Mouse (Mus musculus) frontal cortex, postnatal 10 days (tissue): ENCODE measurements around the gene Zfp598.
"Not testable (repeated sequence)": the region's sequence is repeated elsewhere in the genome, so short reads cannot be mapped to it uniquely, and the experiment has no call there.

Experiments
- DNase-seq, 2 experiments: peaks; one replicate each; pipeline ENCODE4 v3.0.0; 2022; ENCODE audit warnings: low spot score in 2 of 2, mixed read lengths in 1 of 2

Gene Zfp598

DNA sequence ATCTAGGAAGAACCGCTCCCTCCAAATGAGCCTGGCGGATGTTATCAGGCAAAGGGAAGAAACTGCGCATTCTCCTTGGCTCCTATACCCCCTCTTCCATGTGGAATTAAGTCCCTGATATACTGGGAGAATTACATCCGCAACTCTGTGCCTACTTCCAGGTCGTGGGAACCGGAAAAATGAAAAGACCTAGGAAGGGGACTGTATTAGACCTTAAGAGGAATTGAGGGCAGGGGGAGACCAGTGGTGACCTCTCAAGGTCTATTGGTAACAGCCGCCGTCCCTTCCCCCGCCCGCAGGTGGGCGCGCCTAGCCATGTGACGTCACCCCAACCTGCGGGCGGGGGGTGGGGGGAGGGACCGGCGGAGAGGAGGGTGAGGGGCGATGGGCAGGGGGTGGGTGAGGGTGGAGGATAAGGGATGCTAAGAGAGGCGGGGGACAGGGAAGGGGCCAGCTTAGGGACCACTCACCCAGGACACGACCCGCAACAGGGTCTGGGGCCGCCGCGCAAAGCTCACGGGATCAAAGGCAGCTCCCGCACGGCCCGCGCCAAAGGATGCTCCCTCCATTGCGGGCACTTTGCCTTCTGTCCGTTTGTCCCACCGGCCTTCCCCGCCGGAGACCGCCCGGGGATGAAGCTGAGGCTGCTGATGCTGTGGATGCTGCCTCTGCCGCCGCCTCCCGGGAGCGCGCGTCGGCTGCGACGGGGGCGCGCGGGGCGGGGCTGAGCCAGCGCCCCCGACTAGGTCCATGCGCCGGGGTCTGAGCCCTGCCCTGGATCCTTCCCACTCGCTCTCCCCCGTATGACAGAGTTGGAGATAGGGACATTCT lies 20.0 kb downstream of the Zfp598 start, which contains the start of gene Syngr3:
Syngr3 (minus strand) TSS at position 705 of the 831 bp plus-strand sequence.
- peak in 1 of 2 experiments; percentile 53 for DNase-seq

DNA sequence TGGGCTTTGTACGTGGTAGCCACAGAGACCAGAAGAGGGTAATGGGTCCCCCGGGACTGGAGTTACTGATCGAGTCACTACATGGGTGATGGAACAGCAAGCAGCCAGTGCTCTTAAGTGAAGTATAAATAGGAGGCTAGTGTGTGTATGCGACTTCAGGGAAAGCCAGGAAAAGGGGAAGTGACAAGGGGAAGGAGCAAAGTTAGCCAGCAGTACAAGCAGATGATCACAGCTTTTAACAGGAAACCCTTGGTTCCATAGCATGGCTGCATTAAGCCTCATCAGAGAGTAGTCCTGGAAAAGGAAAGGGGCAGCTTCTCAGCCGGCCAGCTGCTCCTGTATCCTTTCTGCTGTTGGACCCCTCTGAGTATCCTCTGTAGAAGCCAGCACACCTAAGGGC lies 22.9 kb downstream of the Zfp598 start:
- DNase-seq: no peak

DNA sequence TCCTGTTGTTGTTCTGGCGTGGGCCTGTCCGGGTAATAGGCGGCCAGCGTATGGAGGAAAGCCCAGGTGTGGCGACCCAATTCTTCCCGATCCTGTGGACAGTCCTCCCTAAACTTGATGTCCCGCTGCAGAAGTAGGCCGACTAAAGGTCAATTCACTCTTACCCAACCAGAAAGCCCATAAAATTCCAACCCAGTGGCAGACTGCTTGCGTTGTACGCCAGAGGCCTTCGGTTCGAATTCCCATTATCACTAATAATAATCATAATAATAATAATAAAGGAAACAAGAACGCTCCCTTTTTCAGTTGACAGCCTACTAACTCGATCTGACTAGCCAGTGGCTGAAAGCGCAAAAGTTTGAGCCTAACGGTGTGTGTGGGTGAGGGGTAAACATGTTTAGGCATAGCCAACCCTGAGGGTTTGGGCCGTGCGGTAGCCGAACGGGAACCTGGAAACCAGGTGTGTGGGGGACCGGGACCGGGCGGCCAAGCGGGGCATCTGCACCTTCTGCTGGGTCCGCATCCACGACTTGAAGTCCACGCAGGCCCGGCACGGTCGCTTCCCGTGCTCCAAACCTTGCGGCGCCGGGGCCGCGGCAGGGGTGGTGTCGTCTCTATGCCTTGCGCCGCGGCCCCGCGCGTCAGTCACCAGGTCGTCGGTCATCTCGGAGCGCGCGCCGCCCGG lies 26.0 kb downstream of the Zfp598 start:
- no peak for DNase-seq

DNA sequence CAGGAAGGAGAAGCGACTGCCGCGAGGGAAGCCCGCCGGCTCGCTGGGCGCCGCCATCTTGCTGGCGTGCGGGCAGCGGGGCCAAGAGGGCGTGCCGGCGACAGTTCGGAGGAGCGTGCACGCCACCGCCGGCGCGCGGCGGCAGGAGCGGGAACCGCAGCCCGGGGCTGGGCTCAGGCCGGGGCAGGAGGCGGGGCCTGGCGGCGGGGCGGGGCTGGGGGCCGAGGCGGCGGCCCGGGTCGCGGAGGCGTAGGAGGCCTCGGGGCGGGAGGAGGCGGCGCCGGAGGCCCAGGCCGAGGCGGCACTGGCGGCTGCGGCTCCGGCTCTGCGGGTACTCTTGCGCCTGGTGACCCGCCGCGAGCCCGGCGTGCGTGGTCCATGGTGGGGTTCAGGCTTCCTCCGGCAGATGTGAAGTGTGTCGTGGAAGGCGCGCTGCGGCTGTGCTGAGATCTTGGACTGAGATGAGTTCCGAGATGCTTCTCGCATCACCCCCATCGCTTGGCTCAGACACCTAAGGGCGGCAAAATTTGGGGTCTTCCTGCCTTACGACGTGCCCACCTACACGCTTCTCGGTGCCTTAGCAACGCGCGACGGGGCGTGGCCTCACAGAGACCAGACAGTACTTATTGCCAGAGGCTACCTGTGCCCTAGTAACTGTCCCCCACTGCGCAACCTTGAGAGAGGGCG lies 26.7 kb downstream of the Zfp598 start, which contains the start of the genes Gfer and Noxo1:
Gfer (minus strand) TSS at position 146 of the 687 bp plus-strand sequence.
Noxo1 (plus strand) TSS at position 224 of the 687 bp plus-strand sequence.
- peak; percentile 67 to 86 for DNase-seq

DNA sequence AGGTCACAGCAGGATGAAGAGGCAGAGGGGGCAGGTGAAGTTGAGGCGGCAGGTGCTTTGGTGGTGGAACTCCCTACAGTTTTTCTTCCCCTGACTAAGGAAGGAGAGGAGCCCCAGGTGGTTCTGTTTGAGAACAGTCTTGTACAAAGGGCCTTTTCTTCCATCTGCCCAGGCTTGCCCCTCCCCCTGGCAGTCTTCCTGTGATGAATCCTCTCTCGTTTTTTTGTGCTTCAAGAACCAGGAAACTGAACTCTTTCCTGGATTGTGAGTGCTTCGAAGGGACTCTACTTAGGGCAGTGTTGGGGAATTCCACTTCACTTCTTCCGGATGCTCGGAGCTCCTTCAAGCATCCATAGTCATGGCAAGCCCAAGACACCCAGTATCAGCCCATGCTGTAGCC lies 28.5 kb downstream of the Zfp598 start:
- DNase-seq: no peak

DNA sequence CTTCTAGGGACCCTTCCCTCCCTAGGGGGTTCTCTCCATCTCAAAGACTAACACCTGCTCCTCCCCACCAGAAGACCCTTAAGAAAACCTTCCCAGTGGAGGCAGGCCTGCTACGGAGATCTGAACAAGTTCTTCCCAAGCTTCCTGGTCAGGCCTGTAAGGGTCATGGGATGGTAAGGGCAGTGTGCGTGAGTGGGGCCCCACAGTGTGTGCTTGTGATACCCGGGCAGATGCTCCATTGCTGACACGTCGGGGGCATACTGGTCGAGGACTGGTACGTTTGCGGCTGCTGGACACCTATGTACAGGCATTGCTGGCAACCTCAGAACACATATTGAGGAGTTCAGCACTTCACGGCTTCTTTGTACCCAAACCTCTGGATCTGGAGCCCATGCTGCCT lies 29.2 kb downstream of the Zfp598 start:
- DNase-seq: no peak

DNA sequence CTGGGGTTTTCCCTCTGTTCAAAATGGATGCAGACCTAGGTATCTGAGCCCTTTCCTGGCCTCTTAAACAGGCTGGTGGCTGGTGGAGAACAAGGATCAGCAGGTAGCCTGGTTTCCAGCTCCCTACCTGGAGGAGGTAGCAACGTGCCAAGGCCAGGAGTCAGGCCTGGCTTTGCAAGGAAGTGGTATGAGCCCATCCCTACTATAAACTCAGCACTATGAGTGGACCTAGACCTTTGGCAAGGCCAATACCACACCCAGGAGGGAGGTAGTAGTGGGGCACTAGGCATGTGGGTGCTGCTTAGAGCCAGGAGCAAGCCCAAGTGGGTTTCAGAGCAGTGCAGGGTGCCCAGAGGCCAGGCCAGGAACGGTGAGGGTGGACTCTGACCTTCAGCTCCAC lies 30.0 kb downstream of the Zfp598 start:
- DNase-seq: no peak

DNA sequence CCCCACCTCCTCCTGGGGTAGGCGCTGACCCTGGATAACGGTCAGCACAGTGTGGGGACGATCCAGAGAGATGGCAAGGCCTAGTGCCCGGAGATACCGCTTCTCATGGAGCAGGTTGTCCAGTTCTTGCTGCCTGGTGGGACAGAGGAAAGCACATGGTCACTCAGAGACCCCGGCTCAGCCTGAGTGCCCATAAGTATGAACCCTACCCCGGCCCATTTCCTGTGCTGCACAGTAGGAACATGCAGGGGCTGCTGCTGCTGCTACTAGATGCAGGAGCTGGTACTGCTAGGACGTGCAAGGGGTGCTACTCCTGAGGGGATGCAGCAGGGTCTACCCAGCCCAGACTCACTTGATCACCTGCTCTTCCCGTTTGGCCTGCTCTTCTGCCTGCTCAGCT lies 31.8 kb downstream of the Zfp598 start:
- DNase-seq: no peak

DNA sequence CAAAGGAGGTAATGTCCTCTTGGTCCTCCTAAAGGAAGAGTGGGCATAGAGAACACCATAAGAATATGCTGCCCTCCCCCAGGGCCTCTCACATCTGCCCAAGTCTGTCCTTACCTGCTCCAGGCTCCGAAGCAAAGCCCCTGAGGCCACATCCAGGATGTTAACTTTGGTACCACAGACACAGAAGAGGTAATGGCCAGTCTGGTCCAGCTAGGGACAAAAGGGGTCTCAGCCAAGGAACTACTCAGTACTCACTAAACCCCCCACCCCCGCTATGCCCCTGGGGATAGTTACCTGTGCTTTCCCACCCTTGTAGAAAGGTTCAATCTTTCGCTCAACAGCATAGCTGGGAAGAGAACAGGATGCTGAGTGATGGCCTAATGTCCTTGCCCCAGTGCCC lies 36.3 kb downstream of the Zfp598 start:
- DNase-seq: no peak

DNA sequence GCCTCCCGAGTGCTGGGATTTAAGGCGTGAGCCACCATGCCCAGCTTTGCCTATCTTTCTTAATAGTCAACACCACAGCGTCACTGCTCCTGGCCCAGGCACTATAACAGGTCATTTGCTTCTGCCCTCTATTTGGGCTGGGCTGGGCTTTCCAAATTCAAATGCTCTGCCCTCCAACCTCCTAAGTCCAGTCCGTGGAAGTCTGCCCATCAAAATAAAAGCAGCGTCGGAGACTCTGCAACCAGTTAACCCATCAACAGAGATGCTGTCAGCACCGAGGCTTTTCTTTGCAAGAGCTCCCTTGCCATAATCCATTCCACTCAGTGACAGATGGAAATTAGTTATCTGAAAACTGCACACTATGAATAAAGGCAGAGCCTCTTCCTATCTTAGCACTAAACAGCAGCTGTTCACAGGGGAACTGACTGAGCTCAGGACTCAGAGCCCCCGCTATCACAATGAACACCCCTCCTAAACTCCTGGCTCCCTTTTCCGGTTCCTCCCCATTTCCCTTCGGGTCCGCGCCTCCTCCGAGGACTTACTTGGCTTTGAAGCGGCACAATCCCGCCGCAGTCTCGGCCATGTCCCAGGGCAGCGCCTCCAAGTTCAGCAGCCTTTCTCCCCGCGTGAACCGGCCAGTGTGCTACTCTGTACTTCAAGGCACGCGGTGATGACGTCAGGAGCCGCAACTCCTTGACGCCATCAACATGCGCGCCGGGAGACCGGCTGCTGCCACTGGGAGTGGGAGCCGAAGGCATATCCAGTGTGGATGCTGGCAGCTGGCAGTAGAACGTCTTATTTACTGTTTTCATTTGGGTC lies 37.7 kb downstream of the Zfp598 start, which contains the start of gene Tbl3:
Tbl3 (minus strand) TSS at position 679 of the 819 bp plus-strand sequence.
- peak; percentile 88 to 94 for DNase-seq

DNA sequence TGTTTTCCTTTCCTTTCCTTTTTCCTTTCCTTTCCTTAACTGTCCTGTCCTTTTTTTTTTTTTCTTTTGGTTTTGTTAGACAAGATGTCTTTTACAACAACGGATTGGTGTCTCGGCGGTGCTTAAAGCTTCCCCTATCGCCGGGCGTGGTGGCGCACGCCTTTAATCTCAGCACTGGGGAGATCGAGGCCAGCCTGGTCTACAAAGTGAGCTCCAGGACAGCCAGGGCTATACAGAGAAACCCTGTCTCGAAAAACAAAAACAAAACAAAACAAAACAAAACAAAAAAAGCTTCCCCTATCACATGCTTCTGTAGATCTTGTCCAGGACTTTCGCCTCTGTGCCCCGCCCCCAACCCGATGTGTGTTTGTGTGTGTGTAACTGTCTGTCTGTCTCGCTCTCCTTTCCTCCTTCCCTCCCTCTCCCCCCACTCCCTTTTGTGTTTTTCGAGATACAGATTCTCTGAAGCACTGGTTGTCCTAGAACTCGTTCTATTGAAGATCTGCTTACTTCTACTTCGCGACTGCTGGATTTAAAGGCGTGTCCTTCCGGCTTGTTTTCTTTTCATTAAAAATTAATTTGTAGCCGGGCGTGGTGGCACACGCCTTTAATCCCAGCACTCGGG lies 38.4 kb downstream of the Zfp598 start:
- no peak for DNase-seq

DNA sequence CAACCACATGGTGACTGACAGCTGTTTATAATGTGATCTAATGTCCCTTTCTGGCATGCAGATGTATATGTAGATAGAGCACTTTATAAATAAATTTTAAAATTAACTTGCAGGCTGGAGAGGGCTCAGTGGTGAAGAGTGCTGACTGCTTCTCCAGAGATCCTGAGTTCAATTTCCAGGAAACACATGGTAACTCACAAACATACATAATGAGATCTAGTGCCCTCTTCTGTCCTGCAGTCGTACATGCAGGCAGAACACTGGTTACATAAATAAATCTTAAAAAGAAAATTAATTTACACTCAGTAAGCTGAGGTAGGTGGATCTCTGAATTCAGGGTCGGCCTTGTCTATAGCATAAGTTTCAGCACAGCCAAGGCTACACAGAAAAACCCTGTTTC lies 39.2 kb downstream of the Zfp598 start:
- no peak for DNase-seq

DNA sequence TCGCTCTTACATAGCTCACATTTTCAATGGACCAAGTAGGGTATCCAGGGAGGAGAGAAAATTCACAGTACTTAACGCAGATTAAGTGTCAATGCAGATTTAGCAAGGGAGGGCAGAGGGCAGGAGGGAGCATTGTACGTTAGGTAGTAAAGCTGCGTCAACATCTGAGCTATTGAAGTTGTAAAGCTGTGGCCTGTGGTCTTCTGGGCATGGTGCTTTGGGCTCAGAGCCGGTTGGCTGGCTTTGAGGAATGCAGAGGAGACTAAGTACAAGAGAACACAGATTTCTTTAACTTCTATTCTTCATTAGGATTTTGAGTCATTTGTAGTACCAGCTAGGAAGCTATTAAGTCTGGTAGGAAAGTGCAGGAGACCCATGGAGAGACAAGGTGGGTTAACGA lies 46.1 kb downstream of the Zfp598 start:
- no peak for DNase-seq

DNA sequence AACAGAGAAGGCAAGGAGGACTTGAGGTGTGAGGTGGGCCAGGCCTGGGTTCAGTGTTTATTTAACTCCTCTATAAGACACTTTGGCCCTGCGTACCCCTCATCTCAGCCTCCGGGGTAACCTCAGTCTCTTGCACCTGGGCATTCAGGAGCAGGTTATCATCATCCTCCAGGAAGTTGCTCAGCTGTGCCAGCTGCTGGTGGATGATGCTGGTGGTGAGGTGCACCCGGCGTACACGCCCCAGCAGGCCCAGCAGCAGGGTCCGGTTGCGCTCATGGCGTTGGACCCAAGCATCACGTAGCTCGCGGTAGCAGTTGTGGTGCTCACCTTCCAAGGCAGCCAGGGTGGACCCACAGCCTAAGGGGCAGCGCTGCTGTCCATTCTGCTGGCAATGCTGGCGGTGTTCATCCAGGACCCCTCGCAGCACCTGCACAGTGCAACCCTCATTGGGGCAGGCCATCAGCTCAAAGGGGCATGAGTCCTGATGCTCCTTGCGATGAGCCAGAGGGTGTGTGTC lies 46.7 kb downstream of the Zfp598 start:
- DNase-seq: peak in 1 of 2 experiments; percentile 5

DNA sequence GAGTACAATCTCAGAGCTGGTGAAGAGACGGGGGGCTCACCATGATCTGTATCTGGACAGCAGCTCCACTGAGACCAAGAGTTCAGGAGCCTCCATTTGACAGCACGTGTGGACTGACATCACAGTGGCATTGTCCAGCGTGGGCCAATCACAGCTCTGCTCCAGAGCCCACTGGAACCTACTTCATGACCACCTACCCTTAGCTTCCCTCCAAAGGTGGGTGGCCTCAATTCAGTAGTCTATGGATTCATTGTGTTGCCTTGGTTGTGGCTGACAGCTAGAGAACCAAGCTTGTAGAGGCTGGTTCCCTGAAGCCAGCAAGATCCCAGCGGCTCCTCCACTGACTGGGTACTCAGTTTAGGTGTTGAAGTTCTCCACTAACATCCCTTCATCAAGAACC lies 48.5 kb downstream of the Zfp598 start, which contains the start of the genes Rnf151 and Rps2:
Rnf151 (minus strand) TSS at position 121 of the 400 bp plus-strand sequence.
Rps2 (plus strand) TSS at position 174 of the 400 bp plus-strand sequence.
- peak in 1 of 2 experiments; percentile 5 for DNase-seq

DNA sequence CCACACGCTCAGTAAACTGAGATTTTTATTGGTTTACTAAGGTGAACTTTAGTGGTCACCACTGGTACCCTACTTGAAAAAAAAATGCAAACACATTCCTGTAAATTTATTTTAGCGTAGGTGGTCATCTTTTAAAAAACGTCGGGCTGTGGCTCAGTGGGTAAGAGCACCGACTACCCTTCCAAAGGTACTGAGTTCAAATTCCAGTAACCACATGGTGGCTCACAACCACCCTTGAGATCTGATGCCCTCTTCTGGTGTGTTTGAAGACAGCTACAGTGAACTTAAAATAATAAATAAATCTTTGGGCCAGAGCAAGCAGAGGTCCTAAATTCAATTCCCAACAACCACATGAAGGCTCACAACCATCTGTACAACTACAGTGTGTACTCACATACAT lies 49.5 kb downstream of the Zfp598 start:
- not testable (repeated sequence) for DNase-seq

DNA sequence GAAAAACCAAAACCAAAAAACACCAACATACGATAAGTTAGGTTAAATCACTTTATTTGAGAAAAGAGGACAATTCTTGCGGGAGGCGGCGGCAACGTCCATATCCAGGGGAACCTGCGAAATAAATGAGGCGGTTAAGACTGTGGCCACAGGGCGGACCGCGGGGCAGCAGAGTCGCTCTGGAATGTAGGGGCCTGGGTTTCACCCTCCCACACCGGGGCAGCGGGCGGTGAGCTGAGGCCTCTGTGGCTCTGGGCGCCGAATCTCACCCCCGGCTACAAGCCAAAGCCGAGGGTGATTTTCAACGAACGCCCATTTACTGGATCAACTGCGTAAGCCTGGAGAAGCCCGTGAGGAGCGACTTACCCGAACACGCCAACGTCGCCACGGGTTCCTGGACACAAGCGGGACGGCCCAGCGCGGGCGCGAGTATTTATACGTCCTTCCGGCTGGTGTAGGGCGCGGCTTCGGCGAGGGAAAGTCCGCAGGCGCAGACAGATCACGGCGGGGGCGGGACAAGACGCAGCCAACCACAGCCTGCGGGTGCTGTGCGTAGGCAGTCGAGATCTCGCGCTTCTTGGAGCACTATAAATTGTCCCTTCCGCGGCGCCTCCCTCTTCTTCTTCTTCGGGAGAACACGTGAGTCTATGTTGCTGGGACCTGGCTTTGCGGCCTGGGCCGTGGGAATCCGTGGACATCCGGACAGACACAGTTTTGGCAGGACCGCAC lies 50.2 kb downstream of the Zfp598 start:
- DNase-seq: peak; percentile 99

DNA sequence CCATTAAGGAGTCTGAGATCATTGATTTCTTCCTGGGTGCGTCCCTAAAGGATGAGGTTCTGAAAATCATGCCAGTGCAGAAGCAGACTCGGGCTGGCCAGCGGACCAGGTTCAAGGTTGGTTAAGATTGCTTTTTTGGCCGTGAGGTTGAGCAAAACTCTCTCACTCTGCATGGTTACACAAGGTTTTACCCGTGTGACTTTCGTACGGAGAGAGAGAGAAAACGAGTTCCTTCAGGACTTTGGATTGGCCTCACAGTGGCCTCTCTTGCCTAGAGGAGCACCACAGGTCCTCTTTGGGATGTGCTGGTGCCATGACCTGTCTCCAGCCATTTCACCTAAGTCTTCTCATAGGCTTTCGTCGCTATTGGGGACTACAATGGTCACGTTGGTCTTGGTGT lies 51.1 kb downstream of the Zfp598 start:
- not testable (repeated sequence) for DNase-seq

DNA sequence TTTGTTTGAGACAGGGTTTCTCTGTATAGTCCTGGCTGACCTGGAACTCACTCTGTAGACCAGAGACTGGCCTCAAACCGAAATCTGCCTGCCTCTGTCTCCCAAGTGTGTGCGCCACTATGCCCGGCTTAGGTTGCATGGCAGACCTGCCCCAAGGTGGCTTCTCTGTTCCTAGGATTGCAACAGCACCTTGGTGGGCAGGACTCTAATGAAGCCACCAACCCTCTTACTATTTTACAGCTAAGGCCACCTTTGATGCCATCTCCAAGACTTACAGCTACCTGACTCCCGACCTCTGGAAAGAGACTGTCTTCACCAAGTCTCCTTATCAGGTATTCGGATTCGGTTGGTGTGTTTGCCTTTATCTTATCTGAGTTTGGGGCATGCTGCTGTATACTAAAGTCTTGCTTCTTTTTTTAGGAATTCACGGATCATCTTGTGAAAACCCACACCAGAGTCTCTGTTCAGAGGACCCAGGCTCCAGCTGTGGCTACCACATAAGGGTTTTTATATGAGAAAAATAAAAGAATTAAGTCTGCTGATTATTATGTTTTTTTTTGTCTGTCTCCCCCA lies 52.0 kb downstream of the Zfp598 start:
- not testable (repeated sequence) for DNase-seq
